Mouse (Mus musculus) CD8-positive naive resting alpha-beta T cell, adult 57 days (primary cell): ENCODE data around the gene Cenpc1. TPM values are rescaled to one million over a fixed set of nuclear protein-coding genes. Genes with fewer than 3 reads are reported as not detected.

Experiments used
- total RNA-seq: library from RNA; stranded (reverse); gene quantifications from one replicate; pipeline ENCODE4 v1.2.4, GENCODE M21; 2023

Cenpc1 gene
- 26.9 TPM for total RNA-seq

DNA sequence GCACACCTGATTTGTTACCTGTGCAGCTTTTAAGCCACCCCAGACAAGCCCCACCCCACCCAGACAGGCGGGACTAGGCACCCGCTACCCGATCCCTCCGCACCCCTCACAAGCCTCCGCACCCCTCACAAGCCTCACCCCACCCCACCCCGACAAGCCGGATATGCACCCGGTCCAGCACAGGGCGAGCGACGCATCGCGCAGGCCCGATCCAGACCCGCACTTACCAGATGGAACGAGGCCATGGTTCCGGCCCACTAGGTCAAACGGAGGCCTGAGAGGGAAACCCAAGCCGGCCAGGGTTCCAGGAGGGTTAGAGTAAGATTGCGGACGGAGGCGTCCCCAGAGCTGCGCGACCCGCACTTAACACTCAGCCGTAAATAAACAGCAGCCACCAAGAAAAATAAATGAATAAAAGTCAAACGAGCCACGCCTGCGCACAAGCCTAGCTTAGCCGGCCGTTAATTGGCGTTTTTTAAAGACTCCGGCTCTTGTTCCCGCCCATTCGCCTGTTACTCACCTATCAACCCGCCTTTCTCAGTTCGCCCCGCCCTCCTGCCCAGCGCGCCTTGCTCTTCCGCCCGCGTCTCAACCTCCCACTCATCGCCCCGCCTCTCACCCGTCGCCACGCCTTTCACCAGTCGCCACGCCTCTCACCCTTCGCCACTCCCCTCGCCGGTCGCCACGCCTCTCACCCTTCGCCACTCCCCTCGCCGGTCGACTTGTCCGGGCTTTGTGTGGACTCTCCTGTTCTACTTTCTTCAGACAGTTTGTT, at the start of gene Cenpc1:
Cenpc1 (minus strand) TSS at position 483 of the 775 bp plus-strand sequence.

DNA sequence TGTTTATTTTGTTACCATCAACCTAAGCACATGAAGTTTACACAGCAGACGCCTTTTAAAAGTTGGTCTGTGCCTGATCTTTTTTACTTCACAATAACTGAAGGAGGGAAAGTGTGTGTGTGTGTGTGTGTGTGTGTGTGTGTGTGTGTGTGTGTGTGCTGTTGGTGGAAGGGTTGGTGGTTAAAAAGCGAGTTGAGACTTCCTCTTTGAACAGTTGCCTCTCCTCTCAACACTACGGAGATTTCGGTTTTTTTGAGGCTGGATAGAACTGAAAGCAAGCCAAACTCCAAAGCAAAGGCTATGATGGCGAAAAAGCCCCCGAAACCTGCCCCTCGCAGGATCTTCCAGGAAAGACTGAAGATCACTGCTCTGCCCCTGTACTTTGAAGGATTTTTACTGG, 6.2 kb upstream of the Cenpc1 start, which contains the start of gene Stap1:
Stap1 (plus strand) TSS at position 209 of the 400 bp plus-strand sequence.

Other genes starting within 250 kb of the Cenpc1 start
- gene Stap1, start 6.2 kb upstream of the Cenpc1 start, total RNA-seq: 56.6 TPM
- 14.5 TPM for gene Uba6, start 107.2 kb upstream of the Cenpc1 start, total RNA-seq
- gene Gnrhr, start 132.3 kb upstream of the Cenpc1 start, total RNA-seq: not detected
- gene Tmprss11c, start 223.7 kb upstream of the Cenpc1 start, total RNA-seq: not detected